Mouse (Mus musculus) adrenal gland, postnatal 0 days (tissue): ENCODE measurements around the gene Crygs. TPM values are rescaled to one million over a fixed set of nuclear protein-coding genes. Genes with fewer than 3 reads are reported as not detected.

Experiments used
- polyA plus RNA-seq: library from polyadenylated mRNA; unstranded; fragments of >200 nt; fragmentation: Nextera tagmentation; extraction: Ambion mirVana; gene quantifications from 2 replicates; pipeline ENCODE4 v1.2.1, GENCODE M21; 2015

The Crygs gene
- polyA plus RNA-seq, result 0.14 TPM in 1 of 2 replicates, not detected in the other

GRCm38 (mm10) chr16:22811477-22811876, at the start of gene Crygs:
Gene Crygs (minus strand): TSS chr16:22811577.

GRCm38 (mm10) chr16:22857431-22858113, 46.2 kb upstream of the Crygs start, which contains the start of the genes Tbccd1 and Dnajb11:
Gene Tbccd1 (minus strand): TSS chr16:22857669.
Gene Dnajb11 (plus strand): TSS chr16:22857845.

Other genes starting within 250 kb of the Crygs start
- 2.2 and 4.3 TPM in 2 replicates for gene Dgkg, start 154.4 kb downstream of the Crygs start, polyA plus RNA-seq
- 14.3 and 19.3 TPM in 2 replicates for gene Tbccd1, start 46.1 kb upstream of the Crygs start, polyA plus RNA-seq
- 60.1 and 84.8 TPM in 2 replicates for gene Dnajb11, start 46.3 kb upstream of the Crygs start, polyA plus RNA-seq
- gene Ahsg, start 79.7 kb upstream of the Crygs start, polyA plus RNA-seq, result 576 and 827 TPM in 2 replicates
- 16.0 and 20.6 TPM in 2 replicates for gene Fetub, start 106.8 kb upstream of the Crygs start, polyA plus RNA-seq
- 10.5 and 16.4 TPM in 2 replicates for gene Hrg, start 139.5 kb upstream of the Crygs start, polyA plus RNA-seq
- gene Kng2, start 217.9 kb upstream of the Crygs start, polyA plus RNA-seq, result 9.9 and 13.6 TPM in 2 replicates
- gene Kng1, start 246.3 kb upstream of the Crygs start, polyA plus RNA-seq, result 108 and 144 TPM in 2 replicates